Mouse (Mus musculus) olfactory bulb, adult 2 months (tissue): ENCODE measurements around the gene Fmo5.

Experiments
- CTCF ChIP-seq: fragments of 200-500 bp; IDR thresholded peaks from 2 replicates; pipeline ENCODE4 v1.5.1; 2012; ENCODE audit warnings: low read depth, mild to moderate bottlenecking, low read length, moderate library complexity; ENCODE audit not compliant: insufficient read depth
- POLR2A ChIP-seq: fragments of 200-500 bp; IDR thresholded peaks from 2 replicates; pipeline ENCODE4 v1.6.1; 2012; ENCODE audit warnings: mild to moderate bottlenecking, low read depth, low read length, moderate library complexity; ENCODE audit not compliant: insufficient read depth

DNA sequence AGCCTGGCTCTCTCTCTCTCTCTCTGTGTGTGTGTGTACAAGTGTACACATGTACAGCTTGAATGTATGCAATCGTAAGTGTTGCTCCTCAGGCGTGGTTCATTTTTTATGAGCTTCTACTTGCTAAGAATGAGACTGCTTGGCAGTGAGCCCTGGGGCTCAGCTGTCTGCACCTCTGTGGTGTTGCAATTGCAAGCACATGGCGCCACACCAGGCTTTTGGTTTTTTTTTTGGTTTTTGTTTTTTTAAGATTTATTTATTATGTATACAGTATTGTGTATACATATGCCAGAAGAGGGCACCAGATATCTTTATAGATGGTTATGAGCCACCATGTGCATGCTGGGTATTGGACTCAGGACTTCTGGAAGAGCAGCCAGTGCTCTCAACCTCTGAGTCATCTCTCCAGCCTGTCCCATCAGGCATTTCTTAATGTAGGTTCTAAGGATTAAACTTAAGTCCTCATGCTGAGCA is 5.7 kb downstream of the Fmo5 start:
- no peak for TF ChIP-seq CTCF
- no peak for TF ChIP-seq POLR2A
